Mouse (Mus musculus): Measurements from ENCODE around the gene Mlst8. TPM values are rescaled to one million over a fixed set of nuclear protein-coding genes. Genes with fewer than 3 reads are reported as not detected.

The Mlst8 gene
- polyA plus RNA-seq, 1 experiment: 33.7 TPM

GRCm38 (mm10) chr17:24488662-24489264, 9.9 kb upstream of the Mlst8 start:
- under 1% methylated on average over 65 of the region's 81 CpGs for WGBS
- Histone ChIP-seq H3K36me3 (ENCODE audit: control insufficient read depth, insufficient read depth, low read length) (no peaks in the 10 kb centered on the region), H3K27ac (ENCODE audit: insufficient read depth, low read depth, low read length) (no peak overlapping the region), H3K4me1 (ENCODE audit: control insufficient read depth, insufficient read depth, insufficient read length, low read length) (peaks cover 6% of the 10 kb centered on the region; the same call in 1 of the 2 replicates), H3K4me3 (ENCODE audit: low read depth, low read length) (peak overlapping the region; percentile 69), H3K27me3 (ENCODE audit: control insufficient read depth, insufficient read depth, low read length) (peaks cover 23% of the 10 kb centered on the region)
- TF ChIP-seq POLR2A (IDR thresholded peaks at IDR 0.05; ENCODE audit: low read depth, low read length): no peak
- TF ChIP-seq CTCF (IDR thresholded peaks at IDR 0.05; ENCODE audit: extremely low read depth, insufficient read length, insufficient replicate concordance, low read depth, low read length): no peak

- no peak within 1 kb of the TSS for H3K27ac ChIP-seq (ENCODE audit: insufficient read depth, low read depth, low read length)
- H3K27me3 ChIP-seq (ENCODE audit: control insufficient read depth, insufficient read depth, low read length): peaks cover 23% of the 10 kb centered on the region
- H3K4me1 ChIP-seq (ENCODE audit: control insufficient read depth, insufficient read depth, insufficient read length, low read length): peaks cover 6% of the 10 kb centered on the region; the same call in 1 of the 2 replicates
- WGBS: 2% methylated on average over 44 of the region's 45 CpGs
- H3K36me3 ChIP-seq (ENCODE audit: control insufficient read depth, insufficient read depth, low read length): no peaks in the 10 kb centered on the region
- peak within 1 kb of the TSS; percentile 69 for H3K4me3 ChIP-seq (ENCODE audit: low read depth, low read length)
- TF ChIP-seq CTCF (IDR thresholded peaks at IDR 0.05; ENCODE audit: extremely low read depth, insufficient read length, insufficient replicate concordance, low read depth, low read length) (no peak), POLR2A (IDR thresholded peaks at IDR 0.05; ENCODE audit: low read depth, low read length) (no peak)
These were observed 9.3 kb upstream of the Mlst8 start, which contains the start of gene Caskin1 for GRCm38 (mm10) chr17:24488186-24488661. Gene Caskin1 (plus strand): TSS chr17:24488601.

GRCm38 (mm10) chr17:24485090-24485860, 6.4 kb upstream of the Mlst8 start:
- TF ChIP-seq POLR2A (IDR thresholded peaks at IDR 0.05; ENCODE audit: low read depth, low read length): no peak
- no peak for TF ChIP-seq CTCF (IDR thresholded peaks at IDR 0.05; ENCODE audit: extremely low read depth, insufficient read length, insufficient replicate concordance, low read depth, low read length)
- Histone ChIP-seq H3K4me1 (ENCODE audit: control insufficient read depth, insufficient read depth, insufficient read length, low read length) (peaks cover 6% of the 10 kb centered on the region; the same call in 1 of the 2 replicates), H3K27ac (ENCODE audit: insufficient read depth, low read depth, low read length) (no peak overlapping the region), H3K36me3 (ENCODE audit: control insufficient read depth, insufficient read depth, low read length) (no peaks in the 10 kb centered on the region), H3K4me3 (ENCODE audit: low read depth, low read length) (no peak overlapping the region), H3K27me3 (ENCODE audit: control insufficient read depth, insufficient read depth, low read length) (peaks cover 23% of the 10 kb centered on the region)
- WGBS: 54% methylated on average over 11 of the region's 11 CpGs

DNA sequence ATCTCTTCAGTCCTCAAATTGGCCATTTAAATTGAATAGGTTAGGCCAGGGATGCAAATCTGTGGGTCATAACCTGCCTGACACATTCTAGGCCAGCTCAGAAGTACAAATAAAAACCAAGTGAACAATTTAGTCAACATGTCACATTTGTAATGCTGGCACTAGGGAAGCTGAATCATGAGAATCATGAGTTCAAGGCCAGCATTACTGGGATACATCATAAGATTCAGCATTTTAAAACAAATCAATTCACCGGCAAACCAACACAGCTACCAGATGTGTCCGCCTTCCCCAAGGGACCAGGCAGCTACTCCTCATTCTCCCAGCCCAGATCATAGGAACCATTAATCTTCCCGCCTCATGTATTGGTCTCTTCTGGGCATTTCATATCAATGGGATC, 4.6 kb upstream of the Mlst8 start:
- WGBS: 91% methylated on average over 3 of the region's 3 CpGs
- Histone ChIP-seq H3K4me3 (ENCODE audit: low read depth, low read length) (no peak overlapping the region), H3K27ac (ENCODE audit: insufficient read depth, low read depth, low read length) (no peak overlapping the region), H3K4me1 (ENCODE audit: control insufficient read depth, insufficient read depth, insufficient read length, low read length) (no peaks in the 10 kb centered on the region; the same call in 1 of the 2 replicates), H3K36me3 (ENCODE audit: control insufficient read depth, insufficient read depth, low read length) (no peaks in the 10 kb centered on the region), H3K27me3 (ENCODE audit: control insufficient read depth, insufficient read depth, low read length) (peaks cover 10% of the 10 kb centered on the region)
- no peak for TF ChIP-seq CTCF (IDR thresholded peaks at IDR 0.05; ENCODE audit: extremely low read depth, insufficient read length, insufficient replicate concordance, low read depth, low read length)
- no peak for TF ChIP-seq POLR2A (IDR thresholded peaks at IDR 0.05; ENCODE audit: low read depth, low read length)

DNA sequence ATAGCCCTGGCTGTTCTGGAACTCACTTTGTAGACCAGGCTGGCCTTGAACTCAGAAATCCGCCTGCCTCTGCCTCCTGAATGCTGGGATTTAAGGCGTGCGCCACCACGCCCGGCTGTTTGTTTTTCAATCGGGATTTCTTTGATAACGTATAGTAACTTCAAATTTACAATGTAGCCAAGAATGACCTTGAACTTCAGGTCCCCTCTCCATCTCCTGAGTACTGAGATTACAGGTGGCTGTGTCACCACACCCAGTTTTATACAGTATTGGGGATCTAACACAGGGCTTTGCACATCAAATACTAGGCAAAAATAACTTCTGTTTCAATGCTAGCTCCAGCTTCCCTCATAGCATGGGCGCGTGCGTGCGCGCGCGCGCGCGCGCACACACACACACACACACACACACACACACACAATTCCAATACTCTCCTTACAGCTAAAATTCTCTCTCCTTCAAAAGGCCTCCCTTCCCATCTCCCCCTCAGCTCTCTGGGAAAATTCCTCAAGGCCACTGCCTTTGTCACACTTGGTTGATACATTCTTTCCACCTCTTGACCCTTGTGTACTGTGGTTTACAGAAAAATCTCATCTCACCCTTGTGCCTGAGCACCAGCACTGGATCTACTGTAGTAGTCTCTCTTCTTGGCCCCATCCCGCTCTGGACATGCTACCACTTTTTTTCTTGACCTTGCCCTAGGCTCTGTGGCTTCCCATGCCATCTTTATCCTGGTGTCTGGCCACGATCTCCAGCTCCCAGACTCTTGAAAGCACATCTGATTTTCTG, 2.3 kb upstream of the Mlst8 start:
- H3K27me3 ChIP-seq (ENCODE audit: control insufficient read depth, insufficient read depth, low read length): no peaks in the 10 kb centered on the region
- peaks cover 14% of the 10 kb centered on the region for H3K4me1 ChIP-seq (ENCODE audit: control insufficient read depth, insufficient read depth, insufficient read length, low read length)
- 83% methylated on average over 20 of the region's 20 CpGs for WGBS
- TF ChIP-seq POLR2A (IDR thresholded peaks at IDR 0.05; ENCODE audit: low read depth, low read length): no peak
- no peak for TF ChIP-seq CTCF (IDR thresholded peaks at IDR 0.05; ENCODE audit: extremely low read depth, insufficient read length, insufficient replicate concordance, low read depth, low read length)
- H3K36me3 ChIP-seq (ENCODE audit: control insufficient read depth, insufficient read depth, low read length): peaks cover 10% of the 10 kb centered on the region
- H3K4me3 ChIP-seq (ENCODE audit: low read depth, low read length): no peak overlapping the region
- H3K27ac ChIP-seq (ENCODE audit: insufficient read depth, low read depth, low read length): no peak overlapping the region

DNA sequence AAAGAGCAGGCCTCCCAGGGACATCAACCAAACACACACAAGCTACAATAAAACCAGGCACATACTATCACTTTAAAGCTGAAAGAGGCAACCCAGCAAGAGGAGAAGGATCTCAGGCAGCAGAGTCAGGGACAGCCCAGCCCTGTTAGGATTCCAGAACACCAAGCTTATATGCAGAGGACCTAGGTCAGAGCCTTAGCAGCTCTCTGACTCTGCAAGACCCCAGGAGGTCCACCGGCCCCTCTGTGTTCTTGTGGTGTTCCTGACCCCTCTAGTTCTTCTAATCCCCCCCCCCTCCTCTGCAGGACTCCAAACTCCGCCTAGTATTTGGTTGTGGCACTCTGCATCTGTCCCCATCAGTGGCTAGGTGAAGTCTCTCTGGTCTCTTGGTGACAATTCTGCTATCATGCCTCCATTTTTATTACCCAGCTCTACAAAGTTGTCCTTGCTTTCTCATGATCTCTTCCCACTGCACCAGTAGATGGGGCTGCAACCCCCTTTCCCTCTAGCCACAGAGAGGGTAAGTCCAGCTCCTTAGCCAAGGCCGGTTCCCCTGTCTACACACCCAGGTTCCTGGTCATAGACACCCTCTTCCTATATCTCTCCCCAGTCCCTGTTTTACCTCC, 1.4 kb upstream of the Mlst8 start:
- TF ChIP-seq CTCF (IDR thresholded peaks at IDR 0.05; ENCODE audit: extremely low read depth, insufficient read length, insufficient replicate concordance, low read depth, low read length): no peak
- TF ChIP-seq POLR2A (IDR thresholded peaks at IDR 0.05; ENCODE audit: low read depth, low read length): no peak
- H3K4me3 ChIP-seq (ENCODE audit: low read depth, low read length): no peak overlapping the region
- H3K4me1 ChIP-seq (ENCODE audit: control insufficient read depth, insufficient read depth, insufficient read length, low read length): peaks cover 14% of the 10 kb centered on the region
- H3K27me3 ChIP-seq (ENCODE audit: control insufficient read depth, insufficient read depth, low read length): no peaks in the 10 kb centered on the region
- WGBS: 72% methylated on average over 3 of the region's 3 CpGs
- H3K27ac ChIP-seq (ENCODE audit: insufficient read depth, low read depth, low read length): no peak overlapping the region
- peaks cover 20% of the 10 kb centered on the region for H3K36me3 ChIP-seq (ENCODE audit: control insufficient read depth, insufficient read depth, low read length)
